Mouse (Mus musculus): ENCODE results near the gene Cog7.

The Cog7 gene

GRCm38 (mm10) chr7:121899311-121899710 lies 82.2 kb downstream of the Cog7 start:
- DNase-seq (ENCODE audit: low read depth, low spot score) = no peak

GRCm38 (mm10) chr7:121896689-121897088 lies 84.8 kb downstream of the Cog7 start:
- DNase-seq (ENCODE audit: low read depth, low spot score) = no peak

- no peak for DNase-seq (ENCODE audit: low read depth, low spot score)
Measured at GRCm38 (mm10) chr7:121890636-121891360, 90.7 kb downstream of the Cog7 start.

- no peak for DNase-seq (ENCODE audit: low read depth, low spot score)
Measured at GRCm38 (mm10) chr7:121880246-121880645, 101.3 kb downstream of the Cog7 start.

GRCm38 (mm10) chr7:121874784-121875183 lies 106.7 kb downstream of the Cog7 start:
- no peak for DNase-seq (ENCODE audit: low read depth, low spot score)

GRCm38 (mm10) chr7:121873998-121874397 lies 107.5 kb downstream of the Cog7 start:
- DNase-seq (ENCODE audit: low read depth, low spot score) = no peak

- no peak for DNase-seq (ENCODE audit: low read depth, low spot score)
Measured at GRCm38 (mm10) chr7:121871631-121872030, 109.9 kb downstream of the Cog7 start.

GRCm38 (mm10) chr7:121864858-121865585 lies 116.5 kb downstream of the Cog7 start, which contains the start of gene Scnn1b:
Gene Scnn1b, plus strand, starts transcription at chr7:121865038.
- no peak for DNase-seq (ENCODE audit: low read depth, low spot score)

GRCm38 (mm10) chr7:121858939-121859338 lies 122.6 kb downstream of the Cog7 start:
- DNase-seq (ENCODE audit: low read depth, low spot score) = no peak

- no peak for DNase-seq (ENCODE audit: low read depth, low spot score)
Measured at GRCm38 (mm10) chr7:121857177-121857884, 124.2 kb downstream of the Cog7 start.

- no peak for DNase-seq (ENCODE audit: low read depth, low spot score)
Measured at GRCm38 (mm10) chr7:121848537-121849168, 132.9 kb downstream of the Cog7 start.

- no peak for DNase-seq (ENCODE audit: low read depth, low spot score)
Measured at GRCm38 (mm10) chr7:121845964-121846363, 135.5 kb downstream of the Cog7 start.

GRCm38 (mm10) chr7:121842234-121842633 lies 139.3 kb downstream of the Cog7 start:
- DNase-seq (ENCODE audit: low read depth, low spot score) = no peak

GRCm38 (mm10) chr7:121840810-121841209 lies 140.7 kb downstream of the Cog7 start:
- no peak for DNase-seq (ENCODE audit: low read depth, low spot score)

- no peak for DNase-seq (ENCODE audit: low read depth, low spot score)
Measured at GRCm38 (mm10) chr7:121836827-121837226, 144.7 kb downstream of the Cog7 start.

GRCm38 (mm10) chr7:121835392-121835791 lies 146.1 kb downstream of the Cog7 start:
- DNase-seq (ENCODE audit: low read depth, low spot score) = no peak
